Mouse (Mus musculus) liver, embryonic 13.5 days (tissue): ENCODE results near the gene Rnase2b. TPM values are rescaled to one million over a fixed set of nuclear protein-coding genes. Genes with fewer than 3 reads are reported as not detected.
"Not testable (repeated sequence)": the region's sequence is repeated elsewhere in the genome, so short reads cannot be mapped to it uniquely, and the experiment has no call there.

Experiments used
- ATAC-seq: fragments of 200-750 bp; cut with Nextera tagmentation; 2 replicates; pipeline ENCODE4 v1.8.0; 2017; ENCODE audit warnings: low read depth, mild to moderate bottlenecking, moderate number of reproducible peaks, moderate library complexity
- DNase-seq: peaks from one replicate; pipeline ENCODE4 v3.0.0; 2022
- H3K27ac ChIP-seq: fragments of 300-500 bp; sonication (generic); 2 replicates; pipeline ENCODE4 v1.5.1; 2015; ENCODE audit warnings: moderate library complexity, mild to moderate bottlenecking, inconsistent platforms
- H3K27me3 ChIP-seq: fragments of 300-500 bp; sonication (generic); 2 replicates; pipeline ENCODE4 v1.6.1; 2015; ENCODE audit warnings: mild to moderate bottlenecking, inconsistent platforms
- H3K36me3 ChIP-seq: fragments of 300-500 bp; sonication (generic); 2 replicates; pipeline ENCODE4 v1.6.1; 2015; ENCODE audit warnings: mild to moderate bottlenecking, inconsistent platforms
- H3K4me1 ChIP-seq: fragments of 300-500 bp; sonication (generic); replicated peaks from 2 replicates; pipeline ENCODE4 v1.6.1; 2015; ENCODE audit warnings: inconsistent platforms
- H3K4me2 ChIP-seq: fragments of 300-500 bp; sonication (generic); 2 replicates; pipeline ENCODE4 v1.6.1; 2015; ENCODE audit warnings: inconsistent platforms, mild to moderate bottlenecking, moderate library complexity
- H3K4me3 ChIP-seq: fragments of 300-500 bp; sonication (generic); replicated peaks from 2 replicates; pipeline ENCODE4 v1.5.1; 2015; ENCODE audit warnings: mild to moderate bottlenecking, inconsistent platforms
- H3K9ac ChIP-seq: fragments of 300-500 bp; sonication (generic); 2 replicates; pipeline ENCODE4 v1.6.1; 2015; ENCODE audit warnings: mild to moderate bottlenecking, inconsistent platforms
- H3K9me3 ChIP-seq: fragments of 300-500 bp; sonication (generic); replicated peaks from 2 replicates; pipeline ENCODE4 v1.6.1; 2016; ENCODE audit warnings: inconsistent platforms
- WGBS: fragments of 180-500 bp; shearing (Covaris S2); methylation state at CpG from one replicate; pipeline ENCODE4 v1.1.7; 2015; ENCODE audit not compliant: insufficient replicate concordance; 5-methylcytosine and 5-hydroxymethylcytosine counted together
- polyA plus RNA-seq: library from polyadenylated mRNA; unstranded; fragments of >200 nt; fragmentation: Nextera tagmentation; extraction: Ambion mirVana; gene quantifications from 2 replicates; pipeline ENCODE4 v1.2.1, GENCODE M21; 2015

Rnase2b gene
- polyA plus RNA-seq, 1 experiment from 2014 or later: not detected

- Histone ChIP-seq H3K27ac (peak overlapping the region; percentile 80), H3K9me3 (no peaks in the 10 kb centered on the region), H3K4me2 (0 out of 2 replicates have a peak overlapping the region, but pooled peaks have one; percentile 28), H3K9ac (peak overlapping the region; percentile 30; the same call in 1 of the 2 replicates), H3K27me3 (no peaks in the 10 kb centered on the region), H3K4me3 (no peak overlapping the region), H3K36me3 (no peaks in the 10 kb centered on the region), H3K4me1 (peaks cover 73% of the 10 kb centered on the region)
- ATAC-seq (peak; percentile 64), DNase-seq (peak; percentile 62)
- 43% methylated on average over 5 of the region's 5 CpGs for WGBS
Measured at GRCm38 (mm10) chr14:51152249-51152870, 9.7 kb upstream of the Rnase2b start.

- H3K4me1 ChIP-seq: peaks cover 41% of the 10 kb centered on the region
- 74% methylated on average over 5 of the region's 5 CpGs for WGBS
- no peak overlapping the region for H3K9ac ChIP-seq
- H3K4me3 ChIP-seq: no peak overlapping the region
- H3K4me2 ChIP-seq: no peak overlapping the region
- DNase-seq (no peak), ATAC-seq (no peak)
- H3K27ac ChIP-seq: no peak overlapping the region
- no peaks in the 10 kb centered on the region for H3K27me3 ChIP-seq
- no peaks in the 10 kb centered on the region for H3K36me3 ChIP-seq
- no peaks in the 10 kb centered on the region for H3K9me3 ChIP-seq
Measured at GRCm38 (mm10) chr14:51156056-51156735, 5.9 kb upstream of the Rnase2b start.

GRCm38 (mm10) chr14:51156736-51157068 is 5.4 kb upstream of the Rnase2b start:
- 61% methylated on average over 4 of the region's 4 CpGs for WGBS
- Histone ChIP-seq H3K9ac (no peak overlapping the region), H3K4me2 (no peak overlapping the region), H3K4me3 (no peak overlapping the region), H3K4me1 (peaks cover 39% of the 10 kb centered on the region), H3K36me3 (no peaks in the 10 kb centered on the region), H3K9me3 (no peaks in the 10 kb centered on the region), H3K27ac (no peak overlapping the region), H3K27me3 (no peaks in the 10 kb centered on the region)
- ATAC-seq (no peak), DNase-seq (no peak)

- Histone ChIP-seq H3K9ac (no peak overlapping the region), H3K27ac (no peak overlapping the region)
Measured at GRCm38 (mm10) chr14:51157072-51157471, 5.0 kb upstream of the Rnase2b start.

GRCm38 (mm10) chr14:51163323-51163722 is 1.3 kb downstream of the Rnase2b start:
- WGBS: 78% methylated on average over 6 of the region's 6 CpGs
- not testable (repeated sequence) for H3K27ac ChIP-seq, DNase-seq, H3K9ac ChIP-seq, H3K4me3 ChIP-seq, H3K36me3 ChIP-seq, ATAC-seq, H3K4me2 ChIP-seq, H3K27me3 ChIP-seq, H3K9me3 ChIP-seq
- peaks cover 14% of the 10 kb centered on the region for H3K4me1 ChIP-seq

More at GRCm38 (mm10) chr14:51157072-51157471, 5.0 kb upstream of the Rnase2b start:
- Histone ChIP-seq H3K9me3 (no peaks in the 10 kb centered on the region), H3K36me3 (no peaks in the 10 kb centered on the region), H3K4me3 (no peak overlapping the region), H3K4me2 (no peak overlapping the region), H3K4me1 (peaks cover 35% of the 10 kb centered on the region), H3K27me3 (no peaks in the 10 kb centered on the region)
- no peak for ATAC-seq
- 46% methylated on average over 1 of the region's 1 CpGs for WGBS
- DNase-seq: no peak

- Histone ChIP-seq H3K9me3 (no peaks in the 10 kb centered on the region), H3K4me2 (no peak overlapping the region), H3K9ac (no peak overlapping the region), H3K4me1 (peaks cover 9% of the 10 kb centered on the region), H3K36me3 (no peaks in the 10 kb centered on the region), H3K4me3 (no peak overlapping the region), H3K27me3 (no peaks in the 10 kb centered on the region), H3K27ac (no peak overlapping the region)
- no peak; the same call in 1 of the 2 replicates for ATAC-seq
- WGBS: 81% methylated on average over 1 of the region's 1 CpGs
- DNase-seq: no peak
Measured at GRCm38 (mm10) chr14:51165435-51165834, 3.4 kb downstream of the Rnase2b start.

- Histone ChIP-seq H3K4me3 (no peak overlapping the region), H3K27me3 (no peaks in the 10 kb centered on the region), H3K4me2 (no peak overlapping the region), H3K36me3 (no peaks in the 10 kb centered on the region), H3K9ac (no peak overlapping the region), H3K4me1 (peaks cover 9% of the 10 kb centered on the region), H3K9me3 (no peaks in the 10 kb centered on the region), H3K27ac (no peak overlapping the region)
- ATAC-seq (no peak), DNase-seq (no peak)
Measured at GRCm38 (mm10) chr14:51166068-51166467, 4.0 kb downstream of the Rnase2b start.

GRCm38 (mm10) chr14:51172095-51172865 is 10.2 kb downstream of the Rnase2b start:
- not testable (repeated sequence) for H3K9ac ChIP-seq, H3K4me1 ChIP-seq, ATAC-seq, H3K9me3 ChIP-seq, H3K27ac ChIP-seq, H3K27me3 ChIP-seq, H3K36me3 ChIP-seq, H3K4me3 ChIP-seq
- peak; percentile 43 for DNase-seq
- WGBS: 32% methylated on average over 9 of the region's 9 CpGs
- H3K4me2 ChIP-seq: 0 out of 2 replicates have a peak overlapping the region, but pooled peaks have one; percentile 14

GRCm38 (mm10) chr14:51172947-51173346 is 10.9 kb downstream of the Rnase2b start:
- H3K4me2 ChIP-seq: 0 out of 2 replicates have a peak overlapping the region, but pooled peaks have one; percentile 14
- not testable (repeated sequence) for ATAC-seq, H3K27me3 ChIP-seq, DNase-seq, H3K36me3 ChIP-seq, H3K27ac ChIP-seq, H3K4me3 ChIP-seq, H3K9me3 ChIP-seq, H3K4me1 ChIP-seq, H3K9ac ChIP-seq
- 48% methylated on average over 4 of the region's 4 CpGs for WGBS

- ATAC-seq (no peak), DNase-seq (no peak)
- no peak overlapping the region for H3K9ac ChIP-seq
- WGBS: 77% methylated on average over 4 of the region's 4 CpGs
- H3K27ac ChIP-seq: no peak overlapping the region
- no peaks in the 10 kb centered on the region for H3K9me3 ChIP-seq
- H3K4me2 ChIP-seq: no peak overlapping the region
- no peak overlapping the region for H3K4me3 ChIP-seq
- no peaks in the 10 kb centered on the region for H3K27me3 ChIP-seq
- H3K4me1 ChIP-seq: no peaks in the 10 kb centered on the region
- H3K36me3 ChIP-seq: no peaks in the 10 kb centered on the region
Measured at GRCm38 (mm10) chr14:51173843-51174242, 11.8 kb downstream of the Rnase2b start.

- DNase-seq, H3K9ac ChIP-seq, H3K4me3 ChIP-seq, H3K27me3 ChIP-seq, ATAC-seq, H3K36me3 ChIP-seq, H3K4me1 ChIP-seq, H3K9me3 ChIP-seq, H3K4me2 ChIP-seq, H3K27ac ChIP-seq: not testable (repeated sequence)
- WGBS: 40% methylated on average over 2 of the region's 2 CpGs
Measured at GRCm38 (mm10) chr14:51181051-51181450, 19.0 kb downstream of the Rnase2b start.
